Mouse (Mus musculus) CD4-positive helper T cell, adult 2 months (primary cell): ENCODE results near the gene BC035947.
"Not testable (repeated sequence)": the region's sequence is repeated elsewhere in the genome, so short reads cannot be mapped to it uniquely, and the experiment has no call there.

Experiments used
- DNase-seq: peaks from one replicate; pipeline ENCODE4 v3.0.0-alpha.2; 2012; ENCODE audit warnings: low read depth, missing footprints, low spot score

Gene BC035947

GRCm38 (mm10) chr1:78501856-78502255 lies 10.1 kb downstream of the BC035947 start:
- DNase-seq = not testable (repeated sequence)

GRCm38 (mm10) chr1:78501036-78501435 lies 10.9 kb downstream of the BC035947 start:
- no peak for DNase-seq

GRCm38 (mm10) chr1:78490143-78490542 lies 21.8 kb downstream of the BC035947 start:
- DNase-seq = peak; percentile 8

- peak; percentile 92 for DNase-seq
Observed at GRCm38 (mm10) chr1:78488752-78489492, 23.0 kb downstream of the BC035947 start, which contains the start of gene Farsb. Gene Farsb (minus strand): TSS chr1:78488897.

GRCm38 (mm10) chr1:78488427-78488751 lies 23.6 kb downstream of the BC035947 start:
- no peak for DNase-seq

DNA sequence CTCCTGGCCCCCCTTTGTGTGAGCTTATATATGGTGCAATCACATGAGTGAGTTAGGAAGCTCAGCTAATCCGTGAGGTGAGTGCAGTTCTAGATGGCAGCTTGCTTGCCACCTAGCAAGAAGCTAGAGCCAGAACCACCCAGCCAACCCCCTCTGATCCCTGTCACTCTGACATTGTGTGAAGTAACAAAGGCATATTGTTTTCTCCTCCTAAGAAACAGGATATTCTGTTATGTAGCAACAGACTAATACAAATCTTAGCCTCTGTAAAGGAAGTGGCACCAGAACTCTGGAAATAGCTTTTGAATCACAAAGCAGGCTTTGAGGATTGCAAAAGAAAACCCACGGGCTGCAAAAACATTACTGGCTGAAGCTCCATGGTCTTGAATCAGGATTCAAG lies 27.6 kb downstream of the BC035947 start:
- DNase-seq = no peak

DNA sequence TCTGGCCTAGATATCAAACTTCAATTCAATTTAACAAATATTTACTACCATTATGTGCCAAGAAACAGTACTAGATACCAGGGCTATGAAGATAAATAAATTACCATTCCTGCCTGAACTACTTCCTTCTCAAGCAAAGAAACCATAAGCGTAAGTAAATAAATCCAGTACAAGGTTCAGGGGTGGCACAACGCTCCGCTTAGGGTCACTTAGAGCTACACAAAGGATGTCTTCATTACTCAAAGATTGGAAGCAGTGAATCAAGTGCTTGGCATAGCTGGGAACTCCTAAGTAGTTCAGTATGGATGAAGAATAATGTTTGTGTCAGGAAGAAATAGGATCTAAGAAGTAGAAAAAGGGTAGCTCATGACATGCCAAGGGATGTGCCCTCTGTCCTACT lies 28.5 kb downstream of the BC035947 start:
- DNase-seq = no peak

DNA sequence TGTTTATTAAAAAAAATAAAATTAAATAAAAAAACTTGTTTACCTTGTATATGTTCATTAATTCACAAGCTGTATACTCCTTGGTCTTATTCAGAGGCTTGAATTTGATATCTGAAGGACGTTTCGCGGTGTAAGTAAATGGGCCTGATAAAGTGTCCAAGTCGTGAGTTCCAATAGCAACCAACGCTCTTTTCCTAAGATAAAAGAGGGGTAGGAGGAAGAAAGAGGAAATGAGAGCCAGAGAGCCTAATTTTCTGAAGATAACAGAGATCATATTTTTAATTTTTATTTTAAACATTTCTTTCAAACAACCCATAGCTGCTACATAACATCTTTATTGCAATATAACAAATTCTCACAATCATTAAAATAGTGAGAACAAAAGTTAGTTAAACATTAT lies 39.5 kb downstream of the BC035947 start:
- DNase-seq = no peak

GRCm38 (mm10) chr1:78454659-78455058 lies 57.3 kb downstream of the BC035947 start:
- DNase-seq = peak; percentile 56

- DNase-seq = peak; percentile 42
Observed at GRCm38 (mm10) chr1:78453886-78454285, 58.1 kb downstream of the BC035947 start.

GRCm38 (mm10) chr1:78452544-78452943 lies 59.4 kb downstream of the BC035947 start:
- DNase-seq = no peak

- DNase-seq = no peak
Observed at GRCm38 (mm10) chr1:78451070-78451854, 60.7 kb downstream of the BC035947 start.

DNA sequence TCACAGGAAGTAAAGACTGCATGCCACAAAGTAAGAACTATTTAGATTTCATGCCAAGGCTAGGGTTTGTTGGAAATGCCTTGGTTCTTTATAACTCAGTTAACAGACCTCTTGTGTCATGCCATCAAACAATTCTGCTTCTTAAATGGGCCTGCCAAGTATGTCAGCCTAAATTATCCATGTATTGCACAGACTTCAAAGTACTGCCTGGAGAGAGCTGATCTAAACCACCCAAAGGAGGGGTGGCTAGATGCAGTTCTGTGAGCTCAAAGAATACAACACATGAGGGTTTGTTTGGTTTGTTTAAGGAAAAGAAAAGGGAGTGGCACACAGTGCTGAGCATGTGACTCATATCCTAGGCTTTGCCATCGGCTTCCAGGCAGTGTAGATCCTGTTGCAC lies 63.9 kb downstream of the BC035947 start:
- no peak for DNase-seq
